Mouse (Mus musculus): ENCODE measurements at regions not wholly inside any gene's neighbourhood (a gene's known extent, or its start where the extent isn't known, plus 50 kb on each side); places are given as distances from the start of the nearest gene placed in this dataset.
A peak's percentile ranks its signal among the peaks of the same experiment; 100 is the strongest.

GRCm38 (mm10) chr3:133599731-133600130 lies 54.8 kb upstream of the Tet2 start:
- no peak for DNase-seq

DNA sequence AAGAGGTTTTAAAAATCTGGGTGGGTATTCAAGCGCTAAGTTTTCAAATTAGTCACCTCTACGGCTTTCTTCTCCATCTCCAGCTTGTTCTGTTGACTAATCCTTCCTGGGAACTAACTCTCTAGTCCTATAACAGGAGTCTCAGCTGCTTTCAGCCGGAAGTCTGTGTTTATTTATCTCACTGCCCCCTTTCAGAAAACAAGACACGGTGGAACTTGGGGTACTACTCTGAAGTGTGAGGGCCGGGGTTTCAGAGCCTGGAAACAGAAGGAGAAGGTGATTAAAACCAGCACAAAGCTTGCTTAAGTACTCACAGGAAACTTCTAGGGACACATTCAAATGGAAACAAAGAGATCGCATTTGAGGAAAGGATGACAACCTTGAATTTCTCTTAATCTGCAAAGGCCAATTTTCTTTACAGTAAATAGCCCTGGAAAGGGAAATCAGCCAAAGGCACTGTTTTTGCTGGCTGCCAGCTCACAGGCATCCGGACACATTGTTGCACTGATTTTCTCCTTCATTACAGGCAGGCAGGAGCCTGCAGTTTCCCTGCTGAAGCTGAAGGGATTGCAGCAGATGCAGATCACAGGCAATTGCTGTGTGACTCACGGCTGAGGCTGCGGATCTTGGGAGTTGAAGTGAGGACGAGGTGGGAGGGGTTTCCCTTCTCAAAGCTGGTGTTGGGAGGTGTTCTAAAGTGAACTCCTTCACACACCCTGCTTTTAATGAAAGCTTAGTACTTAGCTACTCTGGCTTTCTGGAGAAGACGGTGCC lies 55.7 kb upstream of the Tet2 start:
- DNase-seq = no peak

DNA sequence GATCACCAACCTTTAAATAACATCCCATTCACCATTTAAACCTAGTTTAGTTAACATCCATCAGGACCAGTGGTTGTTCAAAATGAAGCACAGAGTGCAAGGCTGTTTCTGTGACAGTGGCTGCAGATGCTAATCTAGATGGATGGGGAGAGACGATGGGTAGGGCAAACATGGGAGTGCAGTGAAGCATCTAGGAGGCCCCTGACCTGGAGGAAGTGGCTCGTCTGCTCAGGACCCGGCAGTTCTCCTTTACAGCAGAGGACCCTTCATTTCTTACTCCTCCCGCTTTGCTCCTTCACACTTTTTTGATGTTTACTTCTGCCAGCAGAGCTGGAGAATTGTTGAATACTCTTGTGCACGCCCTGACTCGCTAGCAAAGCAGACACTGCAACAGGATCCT lies 60.5 kb upstream of the Tet2 start:
- DNase-seq = no peak

DNA sequence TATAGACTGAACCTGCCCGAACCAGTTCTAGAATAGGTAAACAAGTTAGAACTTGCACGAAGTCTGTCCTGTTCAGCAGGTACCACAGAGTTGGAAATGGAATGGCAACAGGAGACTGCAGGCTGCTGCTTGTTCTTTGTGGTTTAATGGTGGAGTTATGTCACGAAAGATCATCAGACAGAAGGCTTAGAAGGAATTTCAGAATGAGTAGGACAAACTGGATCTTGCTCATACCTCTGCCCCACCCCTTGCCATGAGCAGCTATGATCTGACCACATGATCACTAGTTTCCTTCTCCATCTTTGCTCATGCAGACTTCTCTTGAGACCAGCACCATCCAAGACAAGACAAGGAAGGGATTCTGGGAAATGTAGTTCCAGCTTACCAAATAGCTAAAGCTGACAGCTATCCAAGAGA lies 63.9 kb upstream of the Tet2 start:
- no peak for DNase-seq

GRCm38 (mm10) chr3:133613836-133614711 lies 69.1 kb upstream of the Tet2 start:
- peak; percentile 47 for DNase-seq

GRCm38 (mm10) chr3:133614712-133615426 lies 69.9 kb upstream of the Tet2 start:
- DNase-seq = no peak

DNA sequence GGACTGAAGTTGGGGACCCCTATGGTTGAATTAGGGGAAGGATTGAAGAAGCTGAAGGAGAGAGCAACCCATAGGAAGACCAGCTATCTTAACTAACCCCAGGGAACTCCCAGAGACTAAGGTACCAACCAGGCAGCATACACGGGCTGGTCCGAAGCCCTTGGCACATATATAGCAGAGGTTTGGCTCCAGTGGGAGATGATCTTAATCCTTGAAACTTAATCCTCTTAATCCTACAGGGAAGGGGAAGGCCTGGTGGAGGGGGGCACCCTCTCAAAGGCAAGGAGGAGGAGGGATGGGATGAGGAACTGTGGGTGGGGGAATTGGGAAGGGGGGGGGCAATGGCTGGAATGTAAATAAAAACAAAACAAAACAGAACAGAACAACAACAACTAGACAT lies 72.1 kb upstream of the Tet2 start:
- no peak for DNase-seq

GRCm38 (mm10) chr3:133618491-133618890 lies 73.6 kb upstream of the Tet2 start:
- no peak for DNase-seq

DNA sequence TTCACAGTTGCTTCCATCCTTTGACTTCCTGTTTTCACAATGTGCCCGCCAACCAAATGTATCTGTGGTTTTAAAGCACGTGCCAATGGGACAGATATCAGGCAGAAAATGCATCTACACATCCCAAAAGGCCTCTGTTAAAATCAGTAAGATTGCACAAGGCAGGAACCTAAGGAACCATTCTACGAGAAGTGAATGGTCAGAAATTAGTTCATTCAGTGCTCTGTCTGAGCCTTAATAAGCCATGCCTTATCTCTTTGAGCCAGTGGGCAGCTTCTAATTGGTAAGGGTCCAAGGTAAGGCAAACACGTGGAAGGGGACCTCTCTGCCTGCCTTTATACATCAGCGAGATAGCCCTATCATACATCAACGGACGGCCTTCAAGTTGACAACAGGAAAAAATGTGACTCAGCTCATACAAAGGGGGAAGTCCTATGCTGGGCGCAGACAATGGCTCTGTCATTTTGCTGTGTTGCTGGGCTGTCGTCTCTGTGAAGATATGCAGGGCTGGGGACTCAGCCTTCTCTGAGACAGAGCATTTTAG lies 78.3 kb upstream of the Tet2 start:
- DNase-seq = no peak

DNA sequence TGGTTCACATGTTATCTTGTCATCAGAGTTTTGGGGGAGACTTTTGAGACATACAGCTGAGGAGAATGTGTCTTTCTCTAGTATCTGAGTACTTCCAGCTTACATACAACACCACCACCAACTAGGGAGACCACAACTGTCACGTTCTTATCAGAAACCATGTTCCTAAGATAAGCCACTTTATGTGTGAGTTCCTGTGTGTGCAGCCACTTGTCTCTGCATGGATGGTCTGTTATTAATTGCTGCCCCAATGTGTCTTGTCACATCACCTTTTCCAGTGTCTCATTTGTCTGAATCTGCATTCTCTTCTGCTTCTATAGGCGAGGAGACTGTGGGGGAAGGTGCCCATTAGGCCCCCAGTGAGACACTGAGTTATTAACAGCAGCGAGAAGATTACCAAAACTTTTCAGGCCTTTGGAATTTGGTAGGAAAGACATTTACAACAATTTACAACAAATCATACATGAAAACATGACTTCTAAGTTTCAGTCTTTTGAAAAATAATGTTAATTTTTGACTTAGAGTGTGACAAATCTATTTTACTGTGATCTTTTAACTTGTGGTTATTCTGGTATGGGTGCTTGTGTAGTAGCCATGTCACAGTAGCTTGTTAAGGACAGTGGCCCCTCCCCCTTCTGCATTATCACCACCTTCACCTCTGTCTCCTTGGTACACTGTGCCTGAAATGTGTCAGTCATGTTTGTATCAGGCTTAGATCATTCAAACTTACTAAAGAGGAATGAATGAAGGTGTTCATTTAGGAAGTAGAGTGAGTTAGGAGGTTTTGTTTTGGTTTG lies 79.3 kb upstream of the Tet2 start:
- DNase-seq = no peak

DNA sequence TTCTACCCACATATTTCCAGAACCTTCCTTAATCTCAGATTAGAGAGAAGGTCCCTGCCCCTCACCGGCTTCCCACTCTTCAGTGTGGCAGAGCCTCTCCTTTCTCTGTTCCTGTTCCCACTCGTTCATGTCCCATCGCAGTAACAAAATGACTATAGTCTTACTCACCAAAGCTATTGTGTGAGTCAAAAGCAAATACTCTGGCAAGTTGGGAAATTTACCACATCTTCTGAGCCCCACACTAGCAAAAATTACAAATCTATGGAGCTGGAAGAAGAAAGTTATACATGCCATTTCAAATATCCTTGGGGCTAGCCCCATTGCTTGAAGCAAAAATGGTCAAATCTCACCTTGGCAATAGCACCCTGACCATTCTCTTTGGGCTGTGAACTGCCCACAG lies 80.1 kb upstream of the Tet2 start:
- DNase-seq = no peak

- no peak for DNase-seq
Measured at GRCm38 (mm10) chr3:133626442-133626841, 81.5 kb upstream of the Tet2 start.

DNA sequence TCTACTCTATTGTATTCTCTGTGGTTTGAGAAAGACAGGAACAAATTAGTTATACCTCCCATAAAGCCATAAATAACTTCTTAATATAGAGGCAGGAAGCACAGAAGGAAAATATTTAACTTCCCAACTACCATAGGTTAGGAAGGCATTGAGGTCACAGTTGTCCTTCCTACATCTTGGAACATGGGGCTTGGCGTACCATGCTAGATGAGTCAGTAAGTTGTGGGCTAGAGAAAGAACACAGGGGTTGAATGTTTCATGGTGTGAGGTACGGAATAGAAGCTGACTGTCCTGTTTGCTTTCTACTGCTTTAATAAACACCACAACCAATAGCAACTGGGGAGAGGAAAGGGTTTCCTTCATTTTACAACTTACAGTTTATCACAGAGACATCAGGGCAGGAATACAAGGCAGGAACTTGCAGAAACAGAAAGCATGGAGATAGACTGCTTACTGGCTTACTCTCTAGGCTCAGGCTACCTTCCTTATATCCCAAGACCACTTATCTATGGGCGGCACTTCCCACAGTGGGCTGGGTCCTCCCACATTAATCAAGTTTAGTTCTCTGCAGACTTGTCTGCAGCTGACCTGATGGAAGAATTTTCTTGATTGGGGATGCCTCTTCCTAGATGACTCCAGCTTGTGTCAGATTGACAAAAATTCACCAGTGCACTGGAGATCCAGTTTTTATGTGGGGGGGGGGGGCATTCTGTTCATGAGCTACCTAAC lies 82.3 kb upstream of the Tet2 start:
- no peak for DNase-seq

DNA sequence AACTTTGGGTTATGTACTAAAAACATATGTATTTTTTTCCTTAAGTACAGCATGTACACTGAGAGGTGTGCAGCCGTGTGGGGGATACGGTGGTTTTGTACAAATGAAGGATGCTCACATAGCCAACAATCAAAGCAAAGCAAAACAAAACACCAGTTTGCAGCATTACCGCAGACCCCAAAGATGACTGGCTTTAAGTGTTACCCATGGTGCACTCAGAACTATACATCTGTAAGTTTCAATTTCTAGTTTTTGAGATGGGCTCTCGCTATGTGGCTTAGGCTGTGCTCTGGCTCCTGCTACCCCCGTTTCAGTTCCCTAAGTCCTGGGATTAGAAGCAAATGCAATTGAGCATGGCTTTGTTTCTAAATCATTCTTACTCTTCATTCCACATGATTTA lies 89.4 kb upstream of the Tet2 start:
- no peak for DNase-seq

DNA sequence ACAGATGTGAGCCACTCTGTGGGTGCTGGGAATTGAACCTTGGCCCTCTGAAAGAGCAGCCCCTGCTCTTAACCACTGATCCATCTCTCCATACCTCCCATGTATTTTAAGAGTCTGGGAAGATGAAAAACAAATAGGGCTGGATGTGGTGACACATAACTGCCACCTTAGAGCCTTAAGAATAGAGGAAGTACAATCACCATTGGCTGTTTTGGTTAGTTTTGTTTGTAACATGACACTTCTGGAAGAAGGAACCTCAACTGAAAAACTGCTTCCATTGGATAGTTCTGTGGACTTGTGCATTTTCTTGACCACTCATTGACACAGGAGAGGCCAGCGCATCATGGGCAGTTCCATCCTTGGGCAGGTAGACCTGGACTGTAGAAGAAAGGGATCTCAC lies 100.7 kb upstream of the Tet2 start:
- DNase-seq = no peak

DNA sequence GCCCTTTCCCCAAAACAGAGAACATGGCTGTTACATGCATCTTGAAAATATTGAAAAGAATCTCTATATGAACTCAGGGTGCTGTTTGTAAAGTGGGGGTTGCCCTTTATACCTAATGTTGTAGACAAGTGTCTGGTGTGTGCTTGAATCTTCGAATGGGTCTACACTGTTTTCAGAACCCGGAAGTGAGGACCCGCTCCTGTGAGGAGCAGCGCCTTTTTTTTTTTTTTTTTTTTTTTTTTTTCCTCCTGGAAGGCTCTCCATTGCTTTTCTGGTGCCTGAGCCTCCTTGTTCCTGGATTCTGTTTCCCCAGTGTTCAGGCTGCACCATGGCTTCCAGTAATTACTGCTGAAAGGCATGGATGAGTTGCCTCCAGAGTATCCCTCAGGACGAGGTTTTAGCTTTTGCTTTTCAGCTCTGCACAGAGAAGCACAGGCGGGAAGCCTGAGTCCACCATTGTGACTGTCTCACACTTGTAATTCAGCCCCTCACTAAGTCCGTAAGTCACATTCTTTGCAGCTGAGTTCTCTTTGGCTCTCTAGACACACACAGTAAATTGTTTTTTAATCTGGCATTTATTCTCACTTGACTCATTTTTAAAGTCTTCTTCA lies 101.6 kb upstream of the Tet2 start:
- no peak for DNase-seq

DNA sequence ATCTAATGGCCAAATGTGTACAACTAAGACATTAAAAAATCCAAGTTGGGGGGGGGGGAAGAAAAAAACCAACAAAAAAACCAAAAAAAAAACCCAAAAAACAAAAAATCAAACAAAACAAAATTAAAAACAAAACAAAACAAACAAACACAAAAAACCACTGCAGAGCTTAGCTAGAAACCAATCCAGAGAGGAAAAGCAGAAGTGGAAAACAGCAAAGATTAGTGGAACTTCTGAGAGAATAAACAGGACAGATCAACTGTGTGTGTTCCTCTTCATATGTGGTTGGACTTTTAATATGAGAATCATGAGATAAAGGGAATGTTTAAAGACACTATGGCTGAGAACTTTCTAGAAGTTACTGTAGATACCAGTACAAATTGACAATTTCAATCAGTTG lies 105.1 kb upstream of the Tet2 start:
- no peak for DNase-seq

- DNase-seq = no peak
Measured at GRCm38 (mm10) chr3:133651996-133652395, 107.1 kb upstream of the Tet2 start.

- DNase-seq = no peak
Measured at GRCm38 (mm10) chr3:133659759-133660158, 114.8 kb upstream of the Tet2 start.

GRCm38 (mm10) chr3:133661303-133661702 lies 116.4 kb upstream of the Tet2 start:
- DNase-seq = no peak

- no peak for DNase-seq
Measured at GRCm38 (mm10) chr3:133664914-133665313, 120.0 kb upstream of the Tet2 start.

Data from thymus, postnatal 14 days (tissue).